Mouse (Mus musculus): ENCODE data around the gene Zfp617. TPM values are rescaled to one million over a fixed set of nuclear protein-coding genes. Genes with fewer than 3 reads are reported as not detected.

Gene Zfp617
- polyA plus RNA-seq, 1 experiment from 2014 or later = 23.8 TPM

DNA sequence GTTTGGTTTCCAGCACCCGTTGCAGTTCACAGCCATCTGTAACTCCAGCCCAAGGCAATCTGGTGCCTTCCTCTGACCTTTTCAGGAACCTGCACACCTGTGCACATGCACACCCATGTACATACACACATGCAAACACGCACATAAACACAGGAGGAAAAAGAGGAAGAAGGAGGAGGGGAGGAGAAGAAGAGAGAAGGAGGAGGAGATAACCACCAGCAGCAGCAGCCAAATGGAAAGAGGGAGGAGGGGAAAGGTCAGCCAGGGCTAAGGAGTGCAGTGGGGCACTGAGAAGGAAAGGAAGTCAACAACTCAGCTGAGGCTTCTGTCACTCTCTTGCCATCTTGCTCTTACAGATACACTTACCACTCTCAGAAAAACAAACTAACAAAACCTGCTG is 72.6 kb downstream of the Zfp617 start:
- Histone ChIP-seq H3K4me1 (0 out of 2 replicates have a peak, but pooled peaks cover 4% of the 10 kb centered on the region), H3K27ac (replicated peaks) (no peak overlapping the region), H3K9me3 (no peaks in the 10 kb centered on the region), H3K4me2 (no peak overlapping the region), H3K4me3 (no peak overlapping the region), H3K9ac (no peak overlapping the region), H3K27me3 (replicated peaks) (no peaks in the 10 kb centered on the region), H3K36me3 (no peaks in the 10 kb centered on the region)
- WGBS = 51% methylated on average over 2 of the region's 2 CpGs
- ATAC-seq (ENCODE audit: extremely low read depth, insufficient number of reproducible peaks, low FRiP score, low TSS enrichment) = no peak

DNA sequence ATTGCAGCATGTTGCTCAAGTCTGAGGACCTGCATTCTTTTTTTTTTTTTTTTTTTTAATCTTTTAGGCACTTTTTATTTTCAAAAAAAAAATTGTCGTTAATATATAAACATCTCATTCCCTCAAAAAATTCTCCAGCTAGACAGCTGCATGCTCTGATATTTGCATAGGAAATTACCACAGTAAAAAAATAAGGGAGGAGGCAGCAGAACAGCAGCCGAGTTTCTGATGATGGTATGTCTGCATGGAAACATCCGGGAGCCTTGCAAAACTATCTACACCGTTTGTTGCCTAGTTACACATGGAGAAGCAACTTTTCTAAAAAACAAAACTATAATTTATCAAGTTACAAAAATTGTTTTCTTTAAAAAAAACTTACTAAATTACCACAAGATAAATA is 73.0 kb downstream of the Zfp617 start:
- no peaks in the 10 kb centered on the region for H3K9me3 ChIP-seq
- no peak overlapping the region for H3K4me3 ChIP-seq
- no peak overlapping the region for H3K9ac ChIP-seq
- 59% methylated on average over 4 of the region's 4 CpGs for WGBS
- no peaks in the 10 kb centered on the region for H3K27me3 ChIP-seq (replicated peaks)
- H3K36me3 ChIP-seq = no peaks in the 10 kb centered on the region
- H3K4me1 ChIP-seq = 0 out of 2 replicates have a peak, but pooled peaks cover 4% of the 10 kb centered on the region
- no peak for ATAC-seq (ENCODE audit: extremely low read depth, insufficient number of reproducible peaks, low FRiP score, low TSS enrichment)
- H3K27ac ChIP-seq (replicated peaks) = no peak overlapping the region
- H3K4me2 ChIP-seq = no peak overlapping the region

Other genes starting within 250 kb of the Zfp617 start
- gene Unc13a, start 236.9 kb upstream of the Zfp617 start, polyA plus RNA-seq (2015; fragmentation: Nextera tagmentation; extraction: Ambion mirVana) = 0.39 and 0.40 TPM in 2 replicates
- 7.6 and 7.7 TPM in 2 replicates for gene Jak3, start 232.3 kb upstream of the Zfp617 start, polyA plus RNA-seq (2015; fragmentation: Nextera tagmentation; extraction: Ambion mirVana)
- 1.5 and 2.1 TPM in 2 replicates for gene Insl3, start 219.4 kb upstream of the Zfp617 start, polyA plus RNA-seq (2015; fragmentation: Nextera tagmentation; extraction: Ambion mirVana)
- gene B3gnt3, start 206.8 kb upstream of the Zfp617 start, polyA plus RNA-seq (2015; fragmentation: Nextera tagmentation; extraction: Ambion mirVana) = 2.8 and 3.3 TPM in 2 replicates
- 1.7 and 2.3 TPM in 2 replicates for gene Fcho1, start 182.9 kb upstream of the Zfp617 start, polyA plus RNA-seq (2015; fragmentation: Nextera tagmentation; extraction: Ambion mirVana)
- 3.4 and 4.0 TPM in 2 replicates for gene Zfp709, start 26.6 kb upstream of the Zfp617 start, polyA plus RNA-seq (2015; fragmentation: Nextera tagmentation; extraction: Ambion mirVana)
- gene Zfp882, start within 50 bp of the Zfp617 start, polyA plus RNA-seq (2015; fragmentation: Nextera tagmentation; extraction: Ambion mirVana) = 1.6 and 3.3 TPM in 2 replicates
- 11.1 and 11.2 TPM in 2 replicates for gene Zfp961, start 42.4 kb downstream of the Zfp617 start, polyA plus RNA-seq (2015; fragmentation: Nextera tagmentation; extraction: Ambion mirVana)
- gene Cyp4f18, start 101.0 kb downstream of the Zfp617 start, polyA plus RNA-seq (2015; fragmentation: Nextera tagmentation; extraction: Ambion mirVana) = 0.60 TPM in 2 replicates
- gene Olfr372, start 132.6 kb downstream of the Zfp617 start, polyA plus RNA-seq (2015; fragmentation: Nextera tagmentation; extraction: Ambion mirVana) = not detected in 2 replicates
- not detected in 2 replicates for gene Olfr373, start 174.5 kb downstream of the Zfp617 start, polyA plus RNA-seq (2015; fragmentation: Nextera tagmentation; extraction: Ambion mirVana)
- gene Olfr374, start 198.4 kb downstream of the Zfp617 start, polyA plus RNA-seq (2015; fragmentation: Nextera tagmentation; extraction: Ambion mirVana) = 0.04 and 0.20 TPM in 2 replicates
- 358 and 365 TPM in 2 replicates for gene Tpm4, start 226.3 kb downstream of the Zfp617 start, polyA plus RNA-seq (2015; fragmentation: Nextera tagmentation; extraction: Ambion mirVana)

Data from heart, embryonic 13.5 days (tissue).